Mouse (Mus musculus): ENCODE measurements around the gene Ccr1. TPM values are rescaled to one million over a fixed set of nuclear protein-coding genes. Genes with fewer than 3 reads are reported as not detected.
A peak's percentile ranks its signal among the peaks of the same experiment; 100 is the strongest.
"Not testable (repeated sequence)": the region's sequence is repeated elsewhere in the genome, so short reads cannot be mapped to it uniquely, and the experiment has no call there.

Ccr1 gene
- total and polyA plus RNA-seq, 3 experiments, result 0.03 to 3.9 (median 2.2) TPM

DNA sequence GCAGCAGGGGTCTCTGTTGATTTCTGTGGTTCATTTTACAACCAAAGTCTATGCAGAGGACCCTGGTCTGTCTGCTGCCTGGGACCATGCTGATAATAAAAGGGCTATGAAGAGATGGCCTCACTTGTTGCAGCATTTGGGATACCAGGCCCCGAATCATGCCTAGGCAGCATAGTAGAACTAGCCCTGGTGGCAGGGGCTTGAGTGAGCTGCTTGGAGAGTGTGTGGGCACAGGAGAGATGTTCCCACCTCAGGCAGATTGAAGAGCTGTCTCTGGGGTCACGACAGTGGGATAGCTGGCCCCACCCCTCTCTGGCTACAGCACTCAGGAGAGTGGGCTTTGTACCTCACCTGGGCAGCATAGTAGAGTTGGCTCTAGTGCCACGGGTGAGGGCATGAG, 38.0 kb downstream of the Ccr1 start:
- Histone ChIP-seq H3K9me3 (replicated peaks) (no peaks in the 10 kb centered on the region), H3K4me1 (ENCODE audit: insufficient read depth, low read depth, low read length) (peaks cover 72% of the 10 kb centered on the region), H3K27me3 (ENCODE audit: insufficient read depth, low read length) (no peaks in the 10 kb centered on the region), H3K4me3 (ENCODE audit: low read depth, low read length) (peak overlapping the region; percentile 0; the same call in 1 of the 2 replicates), H3K36me3 (replicated peaks) (peaks cover 64% of the 10 kb centered on the region)
- TF ChIP-seq GATA1 (IDR thresholded peaks at IDR 0.05; ENCODE audit: borderline replicate concordance, low read length) (no peak), POLR2AphosphoS5 (IDR thresholded peaks at IDR 0.05; ENCODE audit: insufficient replicate concordance, low read depth, low read length) (no peak), TAL1 (conservative IDR thresholded peaks at IDR 0.05; ENCODE audit: low read depth, low read length) (no peak), GATA2 (IDR thresholded peaks at IDR 0.05; ENCODE audit: borderline replicate concordance, low read depth, low read length) (no peak), CTCF (IDR thresholded peaks at IDR 0.05; ENCODE audit: low read depth, low read length) (no peak)
- DNase-seq (ENCODE audit: low spot score) (peak; percentile 58), ATAC-seq (ENCODE audit: extremely low read depth, insufficient number of reproducible peaks, low FRiP score, poor library complexity, severe bottlenecking) (no peak)

DNA sequence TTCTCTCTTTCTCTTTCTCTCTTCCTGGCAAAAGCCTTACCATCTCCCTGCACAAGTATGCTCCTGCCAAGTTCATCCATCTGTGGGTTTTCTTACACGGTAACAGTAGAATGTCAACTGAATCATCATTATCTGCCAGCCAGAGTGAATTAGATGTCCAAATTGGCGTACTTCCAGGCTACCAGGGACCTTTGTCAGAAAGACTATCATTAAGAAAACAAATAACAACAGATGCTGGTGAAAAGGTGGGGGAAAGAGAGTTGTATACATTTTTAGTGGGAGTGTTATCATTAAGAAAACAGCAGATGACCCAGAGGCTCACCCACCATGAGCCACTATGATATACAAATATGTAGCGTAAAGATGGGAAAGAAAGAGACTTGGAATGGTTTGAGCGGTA, 38.6 kb downstream of the Ccr1 start:
- peaks cover 73% of the 10 kb centered on the region for H3K4me1 ChIP-seq (ENCODE audit: insufficient read depth, low read depth, low read length)
- DNase-seq (ENCODE audit: low spot score) (peak; percentile 55), ATAC-seq (ENCODE audit: extremely low read depth, insufficient number of reproducible peaks, low FRiP score, poor library complexity, severe bottlenecking) (no peak)
- no peaks in the 10 kb centered on the region for H3K9me3 ChIP-seq (replicated peaks)
- H3K27me3 ChIP-seq (ENCODE audit: insufficient read depth, low read length), result no peaks in the 10 kb centered on the region
- H3K36me3 ChIP-seq (replicated peaks), result peaks cover 62% of the 10 kb centered on the region
- no peak for TF ChIP-seq TAL1 (conservative IDR thresholded peaks at IDR 0.05; ENCODE audit: low read depth, low read length)
- TF ChIP-seq GATA1 (IDR thresholded peaks at IDR 0.05; ENCODE audit: borderline replicate concordance, low read length), result no peak
- TF ChIP-seq GATA2 (IDR thresholded peaks at IDR 0.05; ENCODE audit: borderline replicate concordance, low read depth, low read length), result no peak
- no peak for TF ChIP-seq POLR2AphosphoS5 (IDR thresholded peaks at IDR 0.05; ENCODE audit: insufficient replicate concordance, low read depth, low read length)
- TF ChIP-seq CTCF (IDR thresholded peaks at IDR 0.05; ENCODE audit: low read depth, low read length), result no peak
- H3K4me3 ChIP-seq (ENCODE audit: low read depth, low read length), result no peak overlapping the region

DNA sequence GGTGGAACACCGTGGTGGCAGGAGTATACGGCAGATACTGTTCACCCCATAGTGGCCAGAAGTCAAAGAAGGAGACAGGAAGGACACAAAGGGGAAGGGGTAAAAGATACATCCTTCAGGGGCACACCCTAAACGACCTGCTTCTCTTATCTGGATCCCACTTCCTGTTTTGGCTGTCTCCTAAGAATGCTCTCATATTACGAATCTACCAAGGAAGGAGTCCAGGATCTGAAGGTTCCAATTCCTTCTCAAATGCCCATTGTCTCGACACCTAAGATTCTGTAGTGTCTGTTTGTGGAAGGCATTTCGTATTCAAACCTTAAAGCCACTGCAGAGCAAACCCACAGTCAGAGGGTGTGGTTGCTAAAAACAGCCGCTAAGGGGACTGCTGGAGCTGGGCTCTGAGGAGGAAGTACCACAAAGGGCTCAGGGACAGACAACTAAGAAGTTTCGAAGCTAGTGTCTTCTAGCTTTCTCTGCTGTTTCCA, 39.7 kb downstream of the Ccr1 start:
- no peaks in the 10 kb centered on the region for H3K27me3 ChIP-seq (ENCODE audit: insufficient read depth, low read length)
- DNase-seq (ENCODE audit: low spot score) (peak; percentile 100), ATAC-seq (ENCODE audit: extremely low read depth, insufficient number of reproducible peaks, low FRiP score, poor library complexity, severe bottlenecking) (peak; percentile 42)
- peaks cover 63% of the 10 kb centered on the region for H3K36me3 ChIP-seq (replicated peaks)
- no peak for TF ChIP-seq CTCF (IDR thresholded peaks at IDR 0.05; ENCODE audit: low read depth, low read length)
- TF ChIP-seq POLR2AphosphoS5 (IDR thresholded peaks at IDR 0.05; ENCODE audit: insufficient replicate concordance, low read depth, low read length), result no peak
- TF ChIP-seq GATA2 (IDR thresholded peaks at IDR 0.05; ENCODE audit: borderline replicate concordance, low read depth, low read length), result no peak
- no peak for TF ChIP-seq TAL1 (conservative IDR thresholded peaks at IDR 0.05; ENCODE audit: low read depth, low read length)
- no peak for TF ChIP-seq GATA1 (IDR thresholded peaks at IDR 0.05; ENCODE audit: borderline replicate concordance, low read length)
- peaks cover 5% of the 10 kb centered on the region for H3K9me3 ChIP-seq (replicated peaks)
- H3K4me3 ChIP-seq (ENCODE audit: low read depth, low read length), result peak overlapping the region; percentile 27; the same call in 1 of the 2 replicates
- peaks cover 75% of the 10 kb centered on the region for H3K4me1 ChIP-seq (ENCODE audit: insufficient read depth, low read depth, low read length)

DNA sequence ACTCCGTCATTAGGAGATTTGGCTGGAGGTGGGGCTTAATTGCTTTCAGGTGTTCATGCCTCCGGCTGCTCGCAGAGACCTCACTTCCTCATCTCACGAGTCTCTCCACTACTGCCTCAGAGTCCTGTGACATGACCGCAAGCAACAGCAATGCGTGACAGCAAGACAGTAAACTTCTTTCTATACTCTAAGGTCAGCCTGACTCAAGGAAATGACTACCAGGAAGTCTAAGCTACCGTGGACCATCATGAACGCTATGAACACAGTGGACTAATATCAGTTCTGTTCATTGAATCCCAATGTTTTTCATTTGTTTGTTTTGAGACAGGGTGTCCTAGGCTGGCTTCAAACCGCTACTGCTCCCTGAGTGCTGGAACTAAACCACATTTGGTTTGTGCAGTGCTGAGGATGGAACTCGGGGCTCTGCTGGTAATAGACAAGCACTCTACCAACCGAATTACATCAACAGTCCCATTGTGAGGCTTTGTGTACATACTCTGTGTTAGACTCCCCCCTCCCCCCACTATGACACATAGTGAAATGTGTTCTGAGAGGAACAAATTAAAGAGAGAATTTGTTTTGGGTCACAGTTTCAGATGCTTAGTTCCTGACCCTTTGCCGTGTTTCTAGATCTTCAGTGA, 40.3 kb downstream of the Ccr1 start:
- peak; percentile 94 for DNase-seq (ENCODE audit: low spot score)
- peaks cover 5% of the 10 kb centered on the region for H3K9me3 ChIP-seq (replicated peaks)
- peak overlapping the region; percentile 27; the same call in 1 of the 2 replicates for H3K4me3 ChIP-seq (ENCODE audit: low read depth, low read length)
- no peaks in the 10 kb centered on the region for H3K27me3 ChIP-seq (ENCODE audit: insufficient read depth, low read length)
- peaks cover 57% of the 10 kb centered on the region for H3K36me3 ChIP-seq (replicated peaks)
- 0 out of 2 replicates have a peak, but pooled peaks have one; percentile 1 for ATAC-seq (ENCODE audit: extremely low read depth, insufficient number of reproducible peaks, low FRiP score, poor library complexity, severe bottlenecking)
- H3K4me1 ChIP-seq (ENCODE audit: insufficient read depth, low read depth, low read length), result peaks cover 70% of the 10 kb centered on the region
- TF ChIP-seq GATA1 (IDR thresholded peaks at IDR 0.05; ENCODE audit: borderline replicate concordance, low read length) (no peak), TAL1 (conservative IDR thresholded peaks at IDR 0.05; ENCODE audit: low read depth, low read length) (no peak), POLR2AphosphoS5 (IDR thresholded peaks at IDR 0.05; ENCODE audit: insufficient replicate concordance, low read depth, low read length) (no peak), GATA2 (IDR thresholded peaks at IDR 0.05; ENCODE audit: borderline replicate concordance, low read depth, low read length) (no peak), CTCF (IDR thresholded peaks at IDR 0.05; ENCODE audit: low read depth, low read length) (no peak)

DNA sequence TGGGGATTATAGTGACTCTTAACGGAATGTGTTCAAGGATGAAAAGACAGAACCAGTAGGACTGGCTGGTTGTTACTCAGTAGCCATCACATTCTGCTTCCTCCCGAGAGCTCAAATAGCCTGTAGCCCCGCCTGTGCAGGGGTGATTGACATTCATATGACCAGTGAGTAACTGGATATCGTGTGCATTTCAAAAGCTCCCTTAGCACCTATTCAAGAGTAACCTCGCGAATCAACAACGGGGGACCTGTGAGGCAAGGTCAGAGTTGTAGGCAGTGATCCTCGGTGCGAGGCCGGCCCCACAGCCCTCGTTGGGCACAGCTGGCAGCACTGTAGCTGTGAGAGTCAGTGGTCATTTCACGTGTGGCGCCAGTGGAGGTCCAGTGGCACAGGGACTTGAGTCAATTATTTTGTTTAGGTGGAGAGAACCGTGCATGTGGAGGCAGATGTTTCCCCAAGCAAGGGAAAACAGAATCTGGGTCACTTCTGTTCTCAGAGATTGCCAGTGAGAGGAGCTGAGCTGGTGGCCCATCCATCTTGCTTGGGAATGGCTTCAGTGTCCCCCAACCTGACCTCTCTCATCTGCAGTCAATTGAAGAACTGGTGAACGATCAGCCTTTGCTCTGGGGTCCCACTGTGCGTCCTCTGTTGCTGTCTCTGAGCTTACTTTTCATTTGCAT, 41.1 kb downstream of the Ccr1 start:
- Histone ChIP-seq H3K4me1 (ENCODE audit: insufficient read depth, low read depth, low read length) (peaks cover 62% of the 10 kb centered on the region), H3K36me3 (replicated peaks) (peaks cover 49% of the 10 kb centered on the region), H3K27me3 (ENCODE audit: insufficient read depth, low read length) (no peaks in the 10 kb centered on the region), H3K9me3 (replicated peaks) (peaks cover 5% of the 10 kb centered on the region), H3K4me3 (ENCODE audit: low read depth, low read length) (peak overlapping the region; percentile 27; the same call in 1 of the 2 replicates)
- peak; percentile 69 for DNase-seq (ENCODE audit: low spot score)
- TF ChIP-seq POLR2AphosphoS5 (IDR thresholded peaks at IDR 0.05; ENCODE audit: insufficient replicate concordance, low read depth, low read length) (no peak), GATA1 (IDR thresholded peaks at IDR 0.05; ENCODE audit: borderline replicate concordance, low read length) (no peak), CTCF (IDR thresholded peaks at IDR 0.05; ENCODE audit: low read depth, low read length) (no peak), GATA2 (IDR thresholded peaks at IDR 0.05; ENCODE audit: borderline replicate concordance, low read depth, low read length) (no peak), TAL1 (conservative IDR thresholded peaks at IDR 0.05; ENCODE audit: low read depth, low read length) (no peak)
- ATAC-seq (ENCODE audit: extremely low read depth, insufficient number of reproducible peaks, low FRiP score, poor library complexity, severe bottlenecking), result no peak

DNA sequence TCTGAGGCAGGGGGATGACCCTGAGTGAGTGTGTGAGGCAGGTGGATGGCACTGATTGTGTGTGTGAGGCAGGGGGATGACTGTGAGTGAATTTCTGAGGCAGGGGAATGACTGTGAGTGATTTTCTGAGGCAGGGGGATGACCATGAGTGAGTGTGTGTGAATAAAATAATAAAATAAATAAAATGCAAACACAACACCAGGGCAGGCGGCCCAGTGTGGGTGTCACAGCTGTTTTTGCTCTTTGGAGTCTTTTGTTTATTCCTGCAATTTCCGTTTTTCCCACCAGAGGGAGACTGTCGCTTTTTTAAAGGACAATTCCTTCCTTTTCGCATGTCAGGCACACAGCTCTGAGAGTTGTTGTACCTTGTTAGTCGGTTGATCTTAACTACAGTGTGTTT, 42.5 kb downstream of the Ccr1 start:
- not testable (repeated sequence) for H3K9me3 ChIP-seq (replicated peaks); H3K4me3 ChIP-seq (ENCODE audit: low read depth, low read length); ATAC-seq (ENCODE audit: extremely low read depth, insufficient number of reproducible peaks, low FRiP score, poor library complexity, severe bottlenecking); H3K27me3 ChIP-seq (ENCODE audit: insufficient read depth, low read length); DNase-seq (ENCODE audit: low spot score)
- peaks cover 51% of the 10 kb centered on the region for H3K4me1 ChIP-seq (ENCODE audit: insufficient read depth, low read depth, low read length)
- H3K36me3 ChIP-seq (replicated peaks), result peaks cover 38% of the 10 kb centered on the region
